In the genomic region with DNA sequence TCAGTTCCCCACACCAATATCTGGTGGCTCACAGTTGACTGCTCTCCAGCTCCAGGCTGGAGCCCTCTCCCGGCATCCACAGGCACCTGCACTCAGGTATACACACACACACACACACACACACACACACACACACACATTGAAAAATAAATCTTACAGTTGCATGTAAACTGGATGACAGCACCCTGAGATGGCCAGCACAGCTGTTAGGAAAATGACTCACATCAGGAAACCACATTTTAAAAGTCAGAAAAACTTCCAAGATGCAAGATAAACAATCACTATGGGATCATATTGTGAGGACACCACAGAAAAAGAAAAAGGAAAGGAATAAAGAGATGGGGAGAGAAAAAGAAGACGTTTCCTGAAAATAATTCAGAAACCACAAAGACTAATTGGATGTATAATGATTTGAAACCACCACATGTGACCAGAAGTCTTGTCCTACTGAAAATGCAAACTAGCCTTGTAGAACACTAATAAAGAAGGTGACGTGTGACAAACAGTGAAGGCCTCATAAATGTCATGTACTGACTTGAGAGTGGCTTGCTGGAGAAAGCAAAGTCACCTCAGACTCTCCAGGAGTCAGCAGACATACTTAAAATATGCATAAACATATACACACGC, we compare ENCODE assay signal across 26 mouse cellular contexts. TPM values are rescaled to one million over a fixed set of nuclear protein-coding genes. Genes with fewer than 3 reads are reported as not detected.
DNase-seq lines count a peak whose midpoint lies in the region; ATAC-seq and TF ChIP-seq lines count a peak whose summit lies in the region.
"Had no signal": no experiment of that assay in that cellular context is flagged by ENCODE, and none has a peak within 500 bp of the region (broad histone marks: within the 10 kb centered on the region; RNA-seq: fewer than 3 reads in every experiment).

No protein-coding gene starts in this region.

- H3K9ac ChIP-seq in intestine, embryonic 14.5 days (ENCODE audit: low read length): no peak overlapping the region
- no peak overlapping the region for H3K9ac ChIP-seq in intestine, postnatal 0 days (ENCODE audit: low read depth, low read length)
- H3K9ac ChIP-seq in CH12.LX (ENCODE audit: insufficient read depth, low read depth): no peak overlapping the region
- H3K9ac ChIP-seq: forebrain, embryonic 13.5 days; heart, embryonic 13.5 days; hindbrain, embryonic 13.5 days had no signal

- TF ChIP-seq POLR2A in CH12.LX (IDR thresholded peaks at IDR 0.05; ENCODE audit: low read depth, low read length) (no peak), myocyte (IDR thresholded peaks at IDR 0.05; ENCODE audit: insufficient read length, low read depth) (no peak)

- TF ChIP-seq RAD21 in CH12.LX (IDR thresholded peaks at IDR 0.05; ENCODE audit: low read depth, low read length): no peak

- no peaks in the 10 kb centered on the region for H3K9me3 ChIP-seq in intestine, embryonic 14.5 days (ENCODE audit: control insufficient read depth, low read length)
- H3K9me3 ChIP-seq in intestine, postnatal 0 days (ENCODE audit: control insufficient read depth): no peaks in the 10 kb centered on the region
- no peaks in the 10 kb centered on the region for H3K9me3 ChIP-seq in CH12.LX (replicated peaks; ENCODE audit: low read length)
- H3K9me3 ChIP-seq: forebrain, embryonic 13.5 days; heart, embryonic 10.5 days; heart, embryonic 13.5 days; hindbrain, embryonic 13.5 days had no signal

- H3K36me3 ChIP-seq in intestine, embryonic 14.5 days (ENCODE audit: control insufficient read depth, insufficient read depth, low read length): no peaks in the 10 kb centered on the region
- no peaks in the 10 kb centered on the region for H3K36me3 ChIP-seq in intestine, postnatal 0 days (ENCODE audit: control insufficient read depth, insufficient read depth)
- no peaks in the 10 kb centered on the region for H3K36me3 ChIP-seq in CH12.LX (replicated peaks in 1 of 2; ENCODE audit: control insufficient read depth in 1 of 2, insufficient read depth in 1 of 2, low read length in 1 of 2)
- no peaks in the 10 kb centered on the region for H3K36me3 ChIP-seq in myocyte (ENCODE audit: control insufficient read depth, insufficient read depth)
- H3K36me3 ChIP-seq: heart, embryonic 10.5 days; heart, embryonic 13.5 days; hindbrain, embryonic 13.5 days had no signal

- no peaks in the 10 kb centered on the region for H3K79me2 ChIP-seq in CH12.LX (replicated peaks; ENCODE audit: control insufficient read depth, extremely low read depth, insufficient read depth, poor library complexity, severe bottlenecking)
- no peaks in the 10 kb centered on the region for H3K79me2 ChIP-seq in myocyte (ENCODE audit: control insufficient read depth, insufficient read depth)

- no peak for TF ChIP-seq CTCF in intestine, postnatal 0 days (IDR thresholded peaks at IDR 0.05; ENCODE audit: low read depth)
- no peak for TF ChIP-seq CTCF in CH12.LX (conservative IDR thresholded peaks at IDR 0.05 in 1 of 2, IDR thresholded peaks at IDR 0.05 in 1 of 2; ENCODE audit: low read depth in 2 of 2, low read length in 2 of 2)

- H3K27me3 ChIP-seq in intestine, embryonic 14.5 days (replicated peaks; ENCODE audit: control insufficient read depth, insufficient read depth, low read length): no peaks in the 10 kb centered on the region
- no peaks in the 10 kb centered on the region for H3K27me3 ChIP-seq in intestine, postnatal 0 days (replicated peaks; ENCODE audit: control insufficient read depth, insufficient read depth, low read length)
- H3K27me3 ChIP-seq in CH12.LX (replicated peaks) (no peaks in the 10 kb centered on the region), myocyte (ENCODE audit: control insufficient read depth, insufficient read depth, insufficient read length) (no peaks in the 10 kb centered on the region)
- H3K27me3 ChIP-seq: heart, embryonic 13.5 days; hindbrain, embryonic 13.5 days had no signal

- no peak overlapping the region for H3ac ChIP-seq in myocyte (ENCODE audit: control insufficient read depth, insufficient read length)

- H3K27ac ChIP-seq in intestine, embryonic 14.5 days (ENCODE audit: low read depth): no peak overlapping the region
- no peak overlapping the region for H3K27ac ChIP-seq in intestine, postnatal 0 days (ENCODE audit: low read depth, low read length)
- H3K27ac ChIP-seq in CH12.LX (ENCODE audit: insufficient read depth, low read depth): no peak overlapping the region
- H3K27ac ChIP-seq: forebrain, embryonic 13.5 days; heart, adult 2 months; heart, embryonic 10.5 days; heart, embryonic 13.5 days; hindbrain, embryonic 13.5 days had no signal

- ATAC-seq in intestine, embryonic 14.5 days (replicated peaks; ENCODE audit: low FRiP score, low TSS enrichment, low read depth): no peak
- ATAC-seq in intestine, postnatal 0 days: no peak
- ATAC-seq: activated CD4-positive, CD25-positive, alpha-beta regulatory T cell, adult 4 months; forebrain, embryonic 13.5 days; forebrain, embryonic 16.5 days; hindbrain, embryonic 16.5 days; intestine, embryonic 16.5 days had no signal

- WGBS in intestine, embryonic 14.5 days: 69% methylated on average over 4 of the region's 4 CpGs
- WGBS in intestine, postnatal 0 days: 75% methylated on average over 4 of the region's 4 CpGs

- H3K4me1 ChIP-seq in intestine, embryonic 14.5 days (replicated peaks; ENCODE audit: control insufficient read depth, insufficient read depth, low read length): no peaks in the 10 kb centered on the region
- H3K4me1 ChIP-seq in intestine, postnatal 0 days (replicated peaks; ENCODE audit: control insufficient read depth, insufficient read depth, low read length): no peaks in the 10 kb centered on the region
- H3K4me1 ChIP-seq in CH12.LX (ENCODE audit: control insufficient read depth in 1 of 2, insufficient read depth in 2 of 2): peaks cover 0 to 14% of the 10 kb centered on the region in 2 experiments; a peak in 2 of 4 replicates
- H3K4me1 ChIP-seq: forebrain, embryonic 13.5 days; hindbrain, embryonic 13.5 days had no signal

- dilution Hi-C loops in CH12.LX (cut with MboI; ENCODE audit: extremely low pct_ligation_motif_present, extremely low pct_unique_long_range_greater_than_20kb, low sequenced_read_pairs): no loop called here

- H3K4me3 ChIP-seq in intestine, embryonic 14.5 days (ENCODE audit: low read depth, low read length): no peak overlapping the region
- no peak overlapping the region for H3K4me3 ChIP-seq in intestine, postnatal 0 days (ENCODE audit: low read depth, low read length)
- H3K4me3 ChIP-seq in CH12.LX (replicated peaks in 1 of 3; ENCODE audit: low read depth in 2 of 3, low read length in 2 of 3, poor library complexity in 1 of 3) (no peak overlapping the region), myocyte (no peak overlapping the region)
- H3K4me3 ChIP-seq: erythroblast, embryonic 14.5 days; forebrain, embryonic 13.5 days; heart, adult 2 months; heart, embryonic 10.5 days; heart, embryonic 13.5 days; hindbrain, embryonic 13.5 days had no signal

- peak; percentile 60 for TF ChIP-seq EP300 in CH12.LX (IDR thresholded peaks at IDR 0.05; ENCODE audit: low read length)

- in situ Hi-C loops in CH12.LX (cut with MboI; ENCODE audit: low pct_ligation_motif_present, low pct_unique_long_range_greater_than_20kb, low sequenced_read_pairs): no loop called here

- peak; percentile 44 for DNase-seq in intestine, embryonic 14.5 days (ENCODE audit: low spot score)
- peak; percentile 31 for DNase-seq in CH12.LX (ENCODE audit: extremely low read depth)
- DNase-seq in layer of hippocampus, adult 8-10 months (ENCODE audit: low spot score in 2 of 2): no peak
- DNase-seq in cerebellum, adult 8-10 months: no peak
- DNase-seq: adrenal gland, adult 8-10 months; adrenal gland, postnatal 25 days; cerebellum, adult 11-12 months; cerebellum, adult 9-10 months; cerebellum, postnatal 14 days; gastrocnemius, postnatal 10 days; gastrocnemius, postnatal 36 days; heart, adult 2 months; heart, postnatal 14 days; heart, postnatal 4 days; kidney, adult 2 months had no signal

- H3K4me2 ChIP-seq in intestine, embryonic 14.5 days (ENCODE audit: low read length): no peak overlapping the region
- no peak overlapping the region for H3K4me2 ChIP-seq in intestine, postnatal 0 days (replicated peaks; ENCODE audit: low read depth)
- H3K4me2 ChIP-seq in CH12.LX (ENCODE audit: insufficient read depth, low read depth, poor library complexity, severe bottlenecking): no peak overlapping the region
- H3K4me2 ChIP-seq in myocyte (ENCODE audit: low read depth): peak overlapping the region; percentile 22
- H3K4me2 ChIP-seq: forebrain, embryonic 13.5 days; heart, embryonic 13.5 days; hindbrain, embryonic 13.5 days had no signal

TF ChIP-seq in CH12.LX, 34 proteins besides CTCF, POLR2A, EP300 and RAD21 (continues in another document):
- TF ChIP-seq JUND (conservative IDR thresholded peaks at IDR 0.05; ENCODE audit: low read depth, low read length): 0 out of 2 replicates have a peak, but pooled peaks have one; percentile 18
- no peak for TF ChIP-seq NRF1 (IDR thresholded peaks at IDR 0.05; ENCODE audit: low read depth, low read length)
- no peak for TF ChIP-seq ZKSCAN1 (IDR thresholded peaks at IDR 0.05; ENCODE audit: borderline replicate concordance, low read depth, low read length)
- TF ChIP-seq MEF2A (IDR thresholded peaks at IDR 0.05; ENCODE audit: borderline replicate concordance, low read depth, low read length): no peak
- TF ChIP-seq KAT2A (IDR thresholded peaks at IDR 0.05; ENCODE audit: insufficient replicate concordance, low read length): no peak
- TF ChIP-seq CHD2 (IDR thresholded peaks at IDR 0.05; ENCODE audit: low read length): 0 out of 2 replicates have a peak, but pooled peaks have one; percentile 44

TF ChIP-seq in myocyte, 11 proteins besides CTCF, POLR2A, EP300 and RAD21 (continues in another document):
- peak; percentile 82 for TF ChIP-seq TCF12 (IDR thresholded peaks at IDR 0.05; ENCODE audit: insufficient read depth, poor library complexity, severe bottlenecking)
- TF ChIP-seq USF1 (IDR thresholded peaks at IDR 0.05; ENCODE audit: low read depth): peak; percentile 66
- TF ChIP-seq SRF (IDR thresholded peaks at IDR 0.05; ENCODE audit: control insufficient read depth, insufficient read length, low read depth): no peak
- TF ChIP-seq TCF3 (IDR thresholded peaks at IDR 0.05; ENCODE audit: insufficient read length, low read depth): peak; percentile 42
- no peak for TF ChIP-seq E2F4 (IDR thresholded peaks at IDR 0.05; ENCODE audit: insufficient read depth)
- TF ChIP-seq CEBPB (IDR thresholded peaks at IDR 0.05; ENCODE audit: insufficient read depth, poor library complexity, severe bottlenecking): peak; percentile 53; the same call in 1 of the 2 replicates
- peak; percentile 88 to 96 (median 90) for TF ChIP-seq MYOD1 (IDR thresholded peaks at IDR 0.05; ENCODE audit: control insufficient read depth in 1 of 3, insufficient read length in 2 of 3, low read depth in 2 of 3)

RNA-seq across cellular contexts. Expression of a gene that starts 7.1 kb away (rescaled TPM):
- 22.3 and 23.8 TPM in 2 replicates for polyA plus RNA-seq in intestine, embryonic 14.5 days (2014; fragmentation: Nextera tagmentation; extraction: Ambion mirVana)
- 9.0 and 9.6 TPM in 2 replicates for polyA plus RNA-seq in intestine, postnatal 0 days (2015; fragmentation: Nextera tagmentation; extraction: Ambion mirVana)
- total RNA-seq in CH12.LX (2012; rRNA removed): 6.1 and 6.2 TPM in 2 replicates
- total RNA-seq in CH12.LX (2014; rRNA removed): 6.6 TPM in 2 replicates
- polyA plus RNA-seq in CH12.LX (2012; ENCODE audit: insufficient read length, low read depth): 3.5 and 4.1 TPM in 2 replicates
- polyA plus RNA-seq in myocyte (2012; fragmentation: generic; extraction: Trizol): 13.7 TPM
- 10 to 100 TPM; 11.2 to 17.0 (median 13.7) TPM for total RNA-seq in layer of hippocampus, adult 8-10 months (2022)

Comparison
In these comparisons a context has a peak if more than half of its experiments do, and no peak if none do; other contexts are left out.
1. DNase-seq: peak in intestine, embryonic 14.5 days (single experiment) and CH12.LX (single experiment); none in layer of hippocampus, adult 8-10 months (0 of 2) and cerebellum, adult 8-10 months (single experiment).